Mouse (Mus musculus): ENCODE measurements around the gene Ankrd40. TPM values are rescaled to one million over a fixed set of nuclear protein-coding genes. Genes with fewer than 3 reads are reported as not detected.
A peak's percentile ranks its signal among the peaks of the same experiment; 100 is the strongest.

Gene Ankrd40
- polyA plus RNA-seq, 1 experiment from 2014 or later = 11.4 TPM

GRCm38 (mm10) chr11:94370809-94371208, 43.0 kb downstream of the Ankrd40 start:
- 0 out of 2 replicates have a peak overlapping the region, but pooled peaks have one; percentile 60 for H3K27ac ChIP-seq
- H3K4me3 ChIP-seq = no peak overlapping the region
- WGBS = 59% methylated on average over 5 of the region's 5 CpGs
- H3K9me3 ChIP-seq = no peaks in the 10 kb centered on the region
- no peak for DNase-seq (ENCODE audit: extremely low spot score, low spot score)
- H3K36me3 ChIP-seq (replicated peaks) = no peaks in the 10 kb centered on the region
- H3K27me3 ChIP-seq (ENCODE audit: poor library complexity, severe bottlenecking) = peaks cover 9% of the 10 kb centered on the region; the same call in 1 of the 2 replicates
- peaks cover 10% of the 10 kb centered on the region; the same call in 1 of the 2 replicates for H3K4me1 ChIP-seq

DNA sequence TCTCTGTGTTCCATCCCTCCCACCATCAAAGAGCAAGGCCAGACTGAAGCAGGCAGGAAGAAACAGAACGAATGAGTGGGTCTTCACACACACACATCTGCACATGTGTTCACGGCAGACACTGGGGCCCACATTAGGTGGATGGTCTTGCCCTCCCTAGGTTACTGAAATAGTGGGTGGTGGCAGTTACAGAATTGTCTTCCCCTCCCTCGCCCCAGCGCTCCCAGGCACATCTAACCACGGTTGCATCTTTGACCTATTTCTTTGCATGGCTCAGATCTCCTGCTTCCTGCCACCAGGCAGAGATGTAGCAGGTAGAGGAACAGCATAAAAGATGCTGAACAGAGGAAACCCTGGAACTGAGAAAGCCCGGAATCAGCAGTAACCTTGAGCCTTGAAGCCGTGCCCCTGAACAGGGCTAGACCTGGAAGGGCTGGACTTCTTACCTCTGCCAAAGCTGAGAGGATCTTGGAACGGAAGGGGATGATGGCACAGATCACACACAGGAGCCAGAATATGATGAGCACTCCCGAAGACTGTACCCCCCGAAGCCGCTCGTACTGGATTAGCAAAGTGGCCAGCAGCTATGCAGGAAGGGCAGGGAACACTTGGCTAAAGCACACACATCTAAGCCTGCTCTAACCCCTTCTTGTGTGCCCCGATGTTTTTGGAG, 46.6 kb downstream of the Ankrd40 start:
- Histone ChIP-seq H3K9me3 (no peaks in the 10 kb centered on the region), H3K4me1 (peaks cover 17% of the 10 kb centered on the region), H3K36me3 (replicated peaks) (no peaks in the 10 kb centered on the region), H3K4me3 (no peak overlapping the region), H3K27me3 (ENCODE audit: poor library complexity, severe bottlenecking) (peaks cover 9% of the 10 kb centered on the region; the same call in 1 of the 2 replicates), H3K27ac (no peak overlapping the region)
- WGBS = 89% methylated on average over 13 of the region's 13 CpGs
- DNase-seq (ENCODE audit: extremely low spot score, low spot score) = no peak

- Histone ChIP-seq H3K27ac (no peak overlapping the region), H3K27me3 (ENCODE audit: poor library complexity, severe bottlenecking) (no peaks in the 10 kb centered on the region; the same call in 1 of the 2 replicates), H3K4me3 (no peak overlapping the region), H3K36me3 (replicated peaks) (no peaks in the 10 kb centered on the region), H3K4me1 (peaks cover 13% of the 10 kb centered on the region; the same call in 1 of the 2 replicates), H3K9me3 (no peaks in the 10 kb centered on the region)
- no peak for DNase-seq (ENCODE audit: extremely low spot score, low spot score)
- WGBS = 33% methylated on average over 2 of the region's 2 CpGs
Observed at GRCm38 (mm10) chr11:94379061-94379460, 51.3 kb downstream of the Ankrd40 start.

- no peaks in the 10 kb centered on the region for H3K36me3 ChIP-seq (replicated peaks)
- H3K27ac ChIP-seq = no peak overlapping the region
- 78% methylated on average over 8 of the region's 8 CpGs for WGBS
- no peaks in the 10 kb centered on the region; the same call in 1 of the 2 replicates for H3K27me3 ChIP-seq (ENCODE audit: poor library complexity, severe bottlenecking)
- H3K4me3 ChIP-seq = no peak overlapping the region
- no peaks in the 10 kb centered on the region for H3K9me3 ChIP-seq
- DNase-seq (ENCODE audit: extremely low spot score, low spot score) = no peak
- H3K4me1 ChIP-seq = peaks cover 13% of the 10 kb centered on the region; the same call in 1 of the 2 replicates
Observed at GRCm38 (mm10) chr11:94379736-94380135, 51.9 kb downstream of the Ankrd40 start.

DNA sequence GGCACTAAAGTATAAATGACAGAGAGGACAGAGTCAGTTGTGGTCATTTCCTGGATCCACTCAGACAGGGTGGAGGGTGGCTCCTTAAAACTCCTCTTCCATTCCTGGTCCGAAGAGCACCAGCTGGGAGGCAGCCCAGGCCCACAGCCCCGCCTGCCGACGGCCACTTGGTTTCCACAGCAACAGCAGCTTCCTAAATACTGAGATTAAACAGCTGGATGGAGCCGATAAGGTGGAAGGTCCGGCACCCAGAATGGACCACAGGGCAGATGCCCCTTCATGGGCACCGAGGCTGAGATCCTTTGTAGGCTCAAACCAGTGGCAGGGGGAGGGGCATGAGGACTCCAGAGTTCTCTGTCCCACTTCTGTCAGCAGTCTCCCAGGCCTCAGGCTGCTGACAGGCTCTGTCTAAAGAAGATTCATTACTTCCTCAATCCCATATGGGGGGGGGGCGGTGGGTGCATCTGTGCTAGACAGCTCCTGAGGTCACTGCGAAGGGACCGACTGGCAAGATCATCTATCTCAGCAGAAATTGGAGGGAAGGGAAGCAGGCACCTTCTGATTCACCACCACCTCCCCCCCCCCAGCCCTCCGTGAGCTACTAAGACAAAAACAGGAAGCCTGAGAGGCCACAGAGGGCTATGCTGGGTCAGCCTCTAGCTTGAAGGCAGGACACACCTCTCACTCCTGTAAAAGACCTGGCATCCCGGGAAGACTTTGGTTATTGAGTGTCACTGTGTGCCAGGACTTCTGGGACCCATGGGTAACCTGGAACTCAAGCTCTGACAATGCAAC, 58.4 kb downstream of the Ankrd40 start:
- H3K36me3 ChIP-seq (replicated peaks) = no peaks in the 10 kb centered on the region
- no peaks in the 10 kb centered on the region for H3K9me3 ChIP-seq
- H3K4me3 ChIP-seq = no peak overlapping the region
- H3K4me1 ChIP-seq = peaks cover 21% of the 10 kb centered on the region
- H3K27ac ChIP-seq = peak overlapping the region; percentile 40; the same call in 1 of the 2 replicates
- H3K27me3 ChIP-seq (ENCODE audit: poor library complexity, severe bottlenecking) = peaks cover 13% of the 10 kb centered on the region
- 47% methylated on average over 12 of the region's 12 CpGs for WGBS
- DNase-seq (ENCODE audit: extremely low spot score, low spot score) = no peak

- WGBS = 78% methylated on average over 4 of the region's 4 CpGs
- H3K4me1 ChIP-seq = peaks cover 24% of the 10 kb centered on the region
- no peaks in the 10 kb centered on the region for H3K9me3 ChIP-seq
- no peaks in the 10 kb centered on the region for H3K36me3 ChIP-seq (replicated peaks)
- peaks cover 29% of the 10 kb centered on the region for H3K27me3 ChIP-seq (ENCODE audit: poor library complexity, severe bottlenecking)
- H3K27ac ChIP-seq = no peak overlapping the region
- DNase-seq (ENCODE audit: extremely low spot score, low spot score) = no peak
- H3K4me3 ChIP-seq = no peak overlapping the region
Observed at GRCm38 (mm10) chr11:94387756-94388155, 60.0 kb downstream of the Ankrd40 start.

DNA sequence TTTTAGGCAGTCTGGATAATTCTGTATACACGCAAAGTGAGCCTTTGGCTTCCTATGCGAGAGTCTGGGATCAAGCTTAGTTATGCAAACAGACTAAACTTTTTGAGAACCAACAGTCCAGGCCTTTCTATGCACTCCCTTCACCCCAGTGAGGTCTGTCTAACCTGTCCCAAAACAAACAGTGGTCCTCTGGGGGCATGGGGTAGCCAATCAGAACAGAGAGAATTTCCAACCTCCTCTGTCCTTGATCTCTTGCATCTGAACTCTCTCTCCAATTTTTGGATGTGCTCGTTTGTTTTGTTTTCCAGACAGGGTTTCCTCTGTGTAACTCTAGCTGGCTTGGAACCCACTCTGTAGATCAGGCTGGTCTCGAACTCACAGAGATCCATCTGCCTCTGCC, 61.2 kb downstream of the Ankrd40 start:
- H3K4me3 ChIP-seq = no peak overlapping the region
- H3K27me3 ChIP-seq (ENCODE audit: poor library complexity, severe bottlenecking) = peaks cover 40% of the 10 kb centered on the region
- 86% methylated on average over 4 of the region's 4 CpGs for WGBS
- H3K27ac ChIP-seq = no peak overlapping the region
- H3K4me1 ChIP-seq = peaks cover 26% of the 10 kb centered on the region
- no peaks in the 10 kb centered on the region for H3K9me3 ChIP-seq
- no peak for DNase-seq (ENCODE audit: extremely low spot score, low spot score)
- H3K36me3 ChIP-seq (replicated peaks) = no peaks in the 10 kb centered on the region

DNA sequence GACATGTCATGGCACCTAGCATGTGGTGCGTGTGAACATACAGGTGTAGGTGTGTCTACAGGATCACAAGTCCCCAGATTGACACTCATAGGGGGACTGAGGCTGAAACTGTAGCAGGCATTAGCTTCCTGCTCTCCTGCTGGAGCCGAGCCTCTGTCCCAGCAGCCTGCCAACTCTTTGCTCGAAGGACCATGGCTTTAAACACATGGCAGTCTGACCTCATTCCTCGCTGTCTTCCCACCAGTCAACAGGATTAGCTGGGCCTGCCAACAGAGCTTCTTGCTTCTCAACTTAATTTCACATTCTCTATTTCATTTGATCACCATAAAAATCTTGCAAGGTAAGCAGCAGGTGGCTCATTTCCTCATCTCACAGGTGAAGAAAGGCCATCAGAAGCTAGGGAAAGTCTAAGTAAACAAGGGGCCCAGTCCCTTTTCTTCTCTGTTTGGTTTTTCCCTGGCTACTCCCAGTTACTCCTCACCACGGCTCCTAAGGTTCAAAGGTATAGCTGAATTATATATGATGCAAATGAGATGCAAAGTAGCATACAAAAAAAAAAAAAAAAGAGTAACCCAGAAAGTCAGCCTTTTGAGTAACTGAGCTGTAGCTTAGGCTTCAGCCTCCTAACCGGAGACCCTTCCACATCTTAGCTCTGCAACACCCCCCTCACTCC, 62.1 kb downstream of the Ankrd40 start:
- 77% methylated on average over 6 of the region's 6 CpGs for WGBS
- Histone ChIP-seq H3K4me3 (no peak overlapping the region), H3K27me3 (ENCODE audit: poor library complexity, severe bottlenecking) (peaks cover 47% of the 10 kb centered on the region), H3K9me3 (no peaks in the 10 kb centered on the region), H3K4me1 (peaks cover 26% of the 10 kb centered on the region), H3K27ac (no peak overlapping the region), H3K36me3 (replicated peaks) (no peaks in the 10 kb centered on the region)
- DNase-seq (ENCODE audit: extremely low spot score, low spot score) = no peak

DNA sequence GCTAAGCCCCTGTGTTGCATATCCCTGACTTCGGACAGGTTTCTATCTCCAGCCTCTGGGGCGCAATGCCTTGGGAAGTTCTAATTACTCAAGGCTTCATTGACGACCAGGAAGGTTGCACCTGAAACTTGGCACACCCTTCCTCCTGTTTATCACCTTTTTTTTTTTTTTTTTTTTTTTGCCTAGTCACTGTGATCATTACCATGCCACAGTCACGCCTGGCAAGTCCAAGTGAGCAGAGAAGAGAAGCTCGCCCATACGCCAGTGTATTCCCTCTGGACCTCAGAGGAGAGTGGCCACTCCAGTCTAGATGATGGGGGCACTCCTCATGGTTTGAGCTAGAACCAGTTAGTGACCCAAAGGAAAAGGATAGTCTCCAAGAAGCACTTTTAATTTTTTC, 63.0 kb downstream of the Ankrd40 start:
- WGBS = 85% methylated on average over 6 of the region's 6 CpGs

More for the DNA sequence above, 63.0 kb downstream of the Ankrd40 start:
- no peak overlapping the region for H3K27ac ChIP-seq
- peaks cover 48% of the 10 kb centered on the region for H3K27me3 ChIP-seq (ENCODE audit: poor library complexity, severe bottlenecking)
- no peaks in the 10 kb centered on the region for H3K9me3 ChIP-seq
- H3K36me3 ChIP-seq (replicated peaks) = no peaks in the 10 kb centered on the region
- no peak overlapping the region for H3K4me3 ChIP-seq
- no peak for DNase-seq (ENCODE audit: extremely low spot score, low spot score)
- peaks cover 18% of the 10 kb centered on the region for H3K4me1 ChIP-seq

Other genes with a start within 250 kb of the Ankrd40 start
- 18.8 and 20.1 TPM in 2 replicates for gene Tob1, start 116.5 kb upstream of the Ankrd40 start, polyA plus RNA-seq (2016; fragmentation: Nextera tagmentation; extraction: Ambion mirVana)
- 0.46 and 1.2 TPM in 2 replicates for gene Wfikkn2, start 82.0 kb upstream of the Ankrd40 start, polyA plus RNA-seq (2016; fragmentation: Nextera tagmentation; extraction: Ambion mirVana)
- 0.34 TPM in 1 of 2 replicates, not detected in the other for gene Gm21885, start 46.1 kb upstream of the Ankrd40 start, polyA plus RNA-seq (2016; fragmentation: Nextera tagmentation; extraction: Ambion mirVana)
- 113 and 129 TPM in 2 replicates for gene Luc7l3, start 6.0 kb upstream of the Ankrd40 start, polyA plus RNA-seq (2016; fragmentation: Nextera tagmentation; extraction: Ambion mirVana)
- gene Abcc3, start 65.0 kb downstream of the Ankrd40 start, polyA plus RNA-seq (2016; fragmentation: Nextera tagmentation; extraction: Ambion mirVana) = 0.12 and 0.22 TPM in 2 replicates
- 7.0 and 8.3 TPM in 2 replicates for gene Cacna1g, start 146.2 kb downstream of the Ankrd40 start, polyA plus RNA-seq (2016; fragmentation: Nextera tagmentation; extraction: Ambion mirVana)
- gene Spata20, start 158.2 kb downstream of the Ankrd40 start, polyA plus RNA-seq (2016; fragmentation: Nextera tagmentation; extraction: Ambion mirVana) = not detected in 2 replicates
- gene Epn3, start 172.0 kb downstream of the Ankrd40 start, polyA plus RNA-seq (2016; fragmentation: Nextera tagmentation; extraction: Ambion mirVana) = 1.6 and 2.0 TPM in 2 replicates
- 3.4 and 4.5 TPM in 2 replicates for gene Mycbpap, start 193.7 kb downstream of the Ankrd40 start, polyA plus RNA-seq (2016; fragmentation: Nextera tagmentation; extraction: Ambion mirVana)
- gene Rsad1, start 221.3 kb downstream of the Ankrd40 start, polyA plus RNA-seq (2016; fragmentation: Nextera tagmentation; extraction: Ambion mirVana) = 3.7 and 5.6 TPM in 2 replicates
- gene Chad, start 237.0 kb downstream of the Ankrd40 start, polyA plus RNA-seq (2016; fragmentation: Nextera tagmentation; extraction: Ambion mirVana) = 0.09 and 0.21 TPM in 2 replicates